Mouse (Mus musculus) myocyte (in vitro differentiated cells): Measurements from ENCODE around the gene Sim1. TPM values are rescaled to one million over a fixed set of nuclear protein-coding genes. Genes with fewer than 3 reads are reported as not detected.

Experiments used
- H3K27me3 ChIP-seq: one replicate; pipeline ENCODE4 v1.6.1; 2011; ENCODE audit not compliant: control insufficient read depth, insufficient read depth, insufficient read length
- H3K36me3 ChIP-seq: one replicate; pipeline ENCODE4 v1.6.1; 2011; ENCODE audit not compliant: control insufficient read depth, insufficient read depth
- H3K4me2 ChIP-seq: one replicate; pipeline ENCODE4 v1.6.1; 2011; ENCODE audit warnings: low read depth, control low read depth
- H3K4me3 ChIP-seq: one replicate; pipeline ENCODE4 v1.5.1; 2011; ENCODE audit warnings: mild to moderate bottlenecking, control low read depth, moderate library complexity
- H3K79me2 ChIP-seq: one replicate; pipeline ENCODE4 v1.6.1; 2011; ENCODE audit not compliant: control insufficient read depth, insufficient read depth
- H3ac ChIP-seq: one replicate; pipeline ENCODE4 v1.6.1; 2011; ENCODE audit not compliant: control insufficient read depth, insufficient read length
- CEBPB ChIP-seq: IDR thresholded peaks from 2 replicates; pipeline ENCODE4 v1.6.1; 2011; ENCODE audit warnings: mild to moderate bottlenecking, moderate library complexity; ENCODE audit not compliant: poor library complexity, insufficient read depth, severe bottlenecking
- E2F4 ChIP-seq: IDR thresholded peaks from one replicate; pipeline ENCODE4 v1.6.1; 2011; ENCODE audit warnings: mild to moderate bottlenecking, control low read depth, moderate library complexity; ENCODE audit not compliant: insufficient read depth
- MAX ChIP-seq: IDR thresholded peaks from one replicate; pipeline ENCODE4 v1.6.1; 2011; ENCODE audit warnings: low read depth, mild to moderate bottlenecking, control low read depth
- MYOD1 ChIP-seq, 3 experiments: IDR thresholded peaks; one replicate each; pipeline ENCODE4 v1.6.1; 2011; ENCODE audit warnings: control low read depth in 2 of 3, low read depth in 2 of 3, mild to moderate bottlenecking in 2 of 3, moderate library complexity in 1 of 3; ENCODE audit not compliant: insufficient read length in 2 of 3, control insufficient read depth in 1 of 3
- MYOG ChIP-seq, 3 experiments: IDR thresholded peaks; one replicate each; pipeline ENCODE4 v1.6.1; 2011; ENCODE audit warnings: control low read depth in 2 of 3, low read depth in 2 of 3, mild to moderate bottlenecking in 2 of 3; ENCODE audit not compliant: insufficient read length in 2 of 3, control insufficient read depth in 1 of 3, insufficient read depth in 1 of 3
- POLR2A ChIP-seq: IDR thresholded peaks from one replicate; pipeline ENCODE4 v1.6.1; 2011; ENCODE audit warnings: low read depth, mild to moderate bottlenecking, control low read depth, moderate library complexity; ENCODE audit not compliant: insufficient read length
- POLR2AphosphoS2 ChIP-seq: IDR thresholded peaks from one replicate; pipeline ENCODE4 v1.6.1; 2011; ENCODE audit warnings: low read depth, control low read depth; ENCODE audit not compliant: insufficient read length
- REST ChIP-seq: IDR thresholded peaks from one replicate; pipeline ENCODE4 v1.6.1; 2011; ENCODE audit warnings: mild to moderate bottlenecking, control low read depth, moderate library complexity; ENCODE audit not compliant: insufficient read depth, insufficient read length
- SRF ChIP-seq: IDR thresholded peaks from one replicate; pipeline ENCODE4 v1.6.1; 2011; ENCODE audit warnings: low read depth; ENCODE audit not compliant: control insufficient read depth, insufficient read length
- TCF12 ChIP-seq: IDR thresholded peaks from one replicate; pipeline ENCODE4 v1.6.1; 2011; ENCODE audit warnings: mild to moderate bottlenecking, control low read depth; ENCODE audit not compliant: poor library complexity, insufficient read depth, severe bottlenecking
- TCF3 ChIP-seq: IDR thresholded peaks from one replicate; pipeline ENCODE4 v1.6.1; 2011; ENCODE audit warnings: low read depth, control low read depth; ENCODE audit not compliant: insufficient read length
- USF1 ChIP-seq: IDR thresholded peaks from one replicate; pipeline ENCODE4 v1.6.1; 2011; ENCODE audit warnings: low read depth, mild to moderate bottlenecking, control low read depth, moderate library complexity
- polyA plus RNA-seq: library from polyadenylated mRNA; unstranded; fragments of >200 nt; fragmentation: generic; extraction: Trizol; gene quantifications from one replicate; pipeline ENCODE4 v1.2.1, GENCODE M21; 2012; ENCODE audit warnings: missing spikeins

Gene Sim1
- 0.04 TPM for polyA plus RNA-seq

- Histone ChIP-seq H3ac (no peak within 1 kb of the TSS), H3K4me3 (no peak within 1 kb of the TSS), H3K27me3 (no peaks in the 10 kb centered on the region), H3K79me2 (no peaks in the 10 kb centered on the region), H3K4me2 (no peak within 1 kb of the TSS), H3K36me3 (no peaks in the 10 kb centered on the region)
- no peak for TF ChIP-seq MYOG (IDR thresholded peaks at IDR 0.05; ENCODE audit: control insufficient read depth in 1 of 3, insufficient read depth in 1 of 3, insufficient read length in 2 of 3, low read depth in 2 of 3)
- TF ChIP-seq POLR2A, result no peak
- no peak for TF ChIP-seq MYOD1 (IDR thresholded peaks at IDR 0.05; ENCODE audit: control insufficient read depth in 1 of 3, insufficient read length in 2 of 3, low read depth in 2 of 3)
- no peak for TF ChIP-seq CEBPB
- no peak for TF ChIP-seq TCF3
- no peak for TF ChIP-seq TCF12
- TF ChIP-seq MAX, result no peak
- no peak for TF ChIP-seq USF1
- TF ChIP-seq POLR2AphosphoS2, result no peak
- no peak for TF ChIP-seq REST
- no peak for TF ChIP-seq SRF
These were observed at the start of gene Sim1 for GRCm38 (mm10) chr10:50894170-50894991. Sim1 (plus strand) TSS chr10:50894754.

- Histone ChIP-seq H3K79me2 (no peaks in the 10 kb centered on the region), H3K36me3 (no peaks in the 10 kb centered on the region), H3ac (no peak overlapping the region), H3K4me3 (no peak overlapping the region), H3K4me2 (no peak overlapping the region), H3K27me3 (no peaks in the 10 kb centered on the region)
- TF ChIP-seq MYOG (IDR thresholded peaks at IDR 0.05; ENCODE audit: control insufficient read depth in 1 of 3, insufficient read depth in 1 of 3, insufficient read length in 2 of 3, low read depth in 2 of 3), result no peak
- TF ChIP-seq MYOD1 (IDR thresholded peaks at IDR 0.05; ENCODE audit: control insufficient read depth in 1 of 3, insufficient read length in 2 of 3, low read depth in 2 of 3), result no peak
- TF ChIP-seq USF1, result no peak
- no peak for TF ChIP-seq REST
- TF ChIP-seq TCF3, result no peak
- no peak for TF ChIP-seq POLR2A
- TF ChIP-seq SRF, result no peak
- TF ChIP-seq POLR2AphosphoS2, result no peak
- no peak for TF ChIP-seq TCF12
These were observed 26.4 kb upstream of the Sim1 start for GRCm38 (mm10) chr10:50868202-50868601.

GRCm38 (mm10) chr10:50876952-50877351, 17.6 kb upstream of the Sim1 start:
- H3K27me3 ChIP-seq, result no peaks in the 10 kb centered on the region
- peak in 1 of 3 experiments; percentile 25 for TF ChIP-seq MYOG (IDR thresholded peaks at IDR 0.05; ENCODE audit: control insufficient read depth in 1 of 3, insufficient read depth in 1 of 3, insufficient read length in 2 of 3, low read depth in 2 of 3)
- no peak for TF ChIP-seq POLR2AphosphoS2
- peak in 2 of 3 experiments; percentile 28 to 54 for TF ChIP-seq MYOD1 (IDR thresholded peaks at IDR 0.05; ENCODE audit: control insufficient read depth in 1 of 3, insufficient read length in 2 of 3, low read depth in 2 of 3)
- H3K4me3 ChIP-seq, result no peak overlapping the region
- no peak overlapping the region for H3K4me2 ChIP-seq
- no peaks in the 10 kb centered on the region for H3K36me3 ChIP-seq
- H3K79me2 ChIP-seq, result no peaks in the 10 kb centered on the region
- H3ac ChIP-seq, result no peak overlapping the region

GRCm38 (mm10) chr10:50881476-50882069, 13.0 kb upstream of the Sim1 start:
- H3ac ChIP-seq, result no peak overlapping the region

GRCm38 (mm10) chr10:50882366-50882765, 12.2 kb upstream of the Sim1 start:
- Histone ChIP-seq H3K4me2 (no peak overlapping the region), H3K27me3 (no peaks in the 10 kb centered on the region), H3K36me3 (no peaks in the 10 kb centered on the region), H3ac (no peak overlapping the region), H3K4me3 (no peak overlapping the region), H3K79me2 (no peaks in the 10 kb centered on the region)
- TF ChIP-seq MAX, result no peak
- no peak for TF ChIP-seq MYOG (IDR thresholded peaks at IDR 0.05; ENCODE audit: control insufficient read depth in 1 of 3, insufficient read depth in 1 of 3, insufficient read length in 2 of 3, low read depth in 2 of 3)
- no peak for TF ChIP-seq TCF3
- TF ChIP-seq MYOD1 (IDR thresholded peaks at IDR 0.05; ENCODE audit: control insufficient read depth in 1 of 3, insufficient read length in 2 of 3, low read depth in 2 of 3), result no peak
- no peak for TF ChIP-seq E2F4
- no peak for TF ChIP-seq TCF12
- TF ChIP-seq POLR2A, result no peak
- TF ChIP-seq SRF, result no peak
- no peak for TF ChIP-seq USF1
- no peak for TF ChIP-seq POLR2AphosphoS2
- TF ChIP-seq REST, result no peak
- no peak for TF ChIP-seq CEBPB

More at GRCm38 (mm10) chr10:50881476-50882069, 13.0 kb upstream of the Sim1 start:
- H3K4me2 ChIP-seq, result no peak overlapping the region
- no peaks in the 10 kb centered on the region for H3K27me3 ChIP-seq
- no peaks in the 10 kb centered on the region for H3K36me3 ChIP-seq
- H3K79me2 ChIP-seq, result no peaks in the 10 kb centered on the region
- TF ChIP-seq CEBPB (no peak), MAX (no peak), REST (no peak), MYOD1 (IDR thresholded peaks at IDR 0.05; ENCODE audit: control insufficient read depth in 1 of 3, insufficient read length in 2 of 3, low read depth in 2 of 3) (no peak)
- no peak overlapping the region for H3K4me3 ChIP-seq
